Mouse (Mus musculus) olfactory bulb, adult 2 months (tissue): ENCODE results near the gene Psph. TPM values are rescaled to one million over a fixed set of nuclear protein-coding genes. Genes with fewer than 3 reads are reported as not detected.
"Not testable (repeated sequence)": the region's sequence is repeated elsewhere in the genome, so short reads cannot be mapped to it uniquely, and the experiment has no call there.

Source experiments
- H3K27ac ChIP-seq: fragments of 200-500 bp; 2 replicates; pipeline ENCODE4 v1.5.1; 2012; ENCODE audit warnings: low read depth, low read length; ENCODE audit not compliant: insufficient read depth
- H3K4me1 ChIP-seq: fragments of 200-500 bp; 2 replicates; pipeline ENCODE4 v1.6.1; 2012; ENCODE audit warnings: low read length; ENCODE audit not compliant: control insufficient read depth, insufficient read depth
- H3K4me3 ChIP-seq: fragments of 200-500 bp; 2 replicates; pipeline ENCODE4 v1.5.1; 2012; ENCODE audit warnings: mild to moderate bottlenecking, low read depth, low read length, moderate library complexity; ENCODE audit not compliant: insufficient read depth
- CTCF ChIP-seq: fragments of 200-500 bp; IDR thresholded peaks from 2 replicates; pipeline ENCODE4 v1.5.1; 2012; ENCODE audit warnings: low read depth, mild to moderate bottlenecking, low read length, moderate library complexity; ENCODE audit not compliant: insufficient read depth
- POLR2A ChIP-seq: fragments of 200-500 bp; IDR thresholded peaks from 2 replicates; pipeline ENCODE4 v1.6.1; 2012; ENCODE audit warnings: mild to moderate bottlenecking, low read depth, low read length, moderate library complexity; ENCODE audit not compliant: insufficient read depth
- WGBS: fragments of 180-500 bp; shearing (Covaris S2); methylation state at CpG from one replicate; pipeline ENCODE4 v1.1.7; 2018; 5-methylcytosine and 5-hydroxymethylcytosine counted together
- polyA plus RNA-seq: library from polyadenylated mRNA; stranded (reverse); fragments of >200 nt; gene quantifications from 2 replicates; pipeline ENCODE4 v1.2.4, GENCODE M21; 2012; ENCODE audit warnings: low replicate concordance; ENCODE audit not compliant: missing spikeins, insufficient read depth, insufficient read length

Psph gene
- polyA plus RNA-seq, 1 experiment: not detected

DNA sequence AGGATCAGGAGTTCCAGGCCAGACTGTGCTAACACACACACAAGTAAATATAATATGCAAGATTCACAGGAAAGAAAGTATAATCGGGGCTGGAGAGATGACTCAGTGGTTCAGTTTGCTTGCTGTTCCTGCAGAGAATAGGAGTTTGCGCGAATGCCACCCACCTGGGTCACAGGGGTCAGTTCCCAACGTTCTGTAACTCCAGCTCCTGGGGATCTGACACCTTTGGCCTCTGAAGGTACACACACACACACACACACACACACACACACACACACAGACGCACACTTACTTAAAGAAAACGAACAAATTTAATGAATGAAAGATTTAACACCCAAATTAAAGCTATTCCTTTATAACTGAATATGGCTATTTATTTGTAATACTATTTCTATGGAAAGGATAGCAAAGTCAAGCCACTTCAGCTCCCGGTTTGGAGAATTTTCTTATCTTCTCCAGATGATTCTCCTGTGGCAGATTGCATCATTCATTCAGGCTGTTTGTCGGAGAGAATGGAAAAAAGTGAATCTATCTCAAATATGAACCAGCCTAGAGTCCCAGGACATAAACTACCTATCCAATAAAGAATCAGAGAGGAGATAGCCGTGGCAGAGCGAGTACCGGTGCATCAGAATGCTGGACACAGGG, 8.8 kb downstream of the Psph start:
- TF ChIP-seq POLR2A (no peak), CTCF (no peak)
- 30% methylated on average over 11 of the region's 11 CpGs for WGBS
- Histone ChIP-seq H3K4me3 (peak overlapping the region; percentile 67), H3K4me1 (peaks cover 5% of the 10 kb centered on the region), H3K27ac (no peak overlapping the region)

DNA sequence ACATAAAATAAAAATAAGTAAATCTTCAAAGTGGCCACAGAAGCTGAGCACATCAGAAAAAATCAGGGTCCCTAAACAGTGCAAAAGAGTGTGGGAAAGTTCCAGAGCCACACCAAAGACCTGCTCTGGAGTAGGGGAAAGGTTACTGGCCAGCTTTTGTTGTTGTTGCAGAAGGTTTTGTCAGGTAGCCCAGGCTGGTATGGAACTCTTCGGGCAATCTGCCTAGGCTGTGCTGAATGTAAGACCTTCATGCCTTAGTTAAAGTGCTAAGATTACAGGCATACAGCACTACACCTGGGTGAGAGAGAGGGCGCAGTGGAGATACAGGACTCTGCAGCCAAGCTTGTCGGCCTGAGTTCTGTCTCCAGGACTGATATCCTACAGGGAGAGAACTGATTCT, 12.6 kb downstream of the Psph start:
- no peak for TF ChIP-seq POLR2A
- TF ChIP-seq CTCF: no peak
- Histone ChIP-seq H3K27ac (no peak overlapping the region), H3K4me3 (no peak overlapping the region), H3K4me1 (peaks cover 5% of the 10 kb centered on the region)
- WGBS: 82% methylated on average over 3 of the region's 3 CpGs

DNA sequence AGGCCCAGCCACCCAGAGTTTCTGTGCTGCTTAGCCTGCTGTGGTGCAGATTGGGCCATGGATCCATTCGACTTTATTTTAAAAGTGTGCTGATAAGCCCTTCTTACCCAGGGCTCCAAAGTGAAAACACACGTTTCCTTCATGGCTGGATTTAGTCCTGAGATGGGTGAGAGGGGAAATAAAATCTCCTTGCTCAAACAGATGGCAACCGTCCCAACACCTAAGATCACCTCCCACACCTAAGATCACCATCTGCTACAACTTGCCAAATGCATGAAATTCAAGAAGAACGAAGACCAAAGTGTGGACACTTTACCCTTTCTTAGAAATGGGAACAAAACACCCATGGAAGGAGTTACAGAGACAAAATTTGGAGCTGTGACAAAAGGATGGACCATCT, 13.9 kb downstream of the Psph start:
- not testable (repeated sequence) for H3K27ac ChIP-seq, H3K4me1 ChIP-seq, H3K4me3 ChIP-seq
- WGBS: 82% methylated on average over 4 of the region's 4 CpGs

DNA sequence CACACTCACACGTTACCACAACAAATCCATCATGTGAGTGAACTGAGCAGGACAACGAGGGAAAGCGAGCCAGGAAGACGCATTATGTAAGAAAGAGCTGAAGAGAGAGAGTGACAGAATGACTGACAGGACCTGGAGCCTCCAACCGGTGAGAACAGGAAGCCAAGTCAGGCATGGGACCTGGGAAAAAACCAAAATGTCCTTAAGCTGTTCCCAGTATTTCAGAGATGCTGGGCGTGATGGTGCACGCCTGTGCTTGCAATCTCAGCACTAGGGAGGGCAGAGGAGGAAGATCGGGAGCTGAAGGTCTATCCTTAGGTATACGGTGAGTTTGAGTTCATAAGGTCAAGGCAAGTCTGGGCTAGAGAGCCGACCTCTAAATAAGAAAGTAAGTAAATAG, 14.8 kb downstream of the Psph start:
- Histone ChIP-seq H3K4me1 (no peaks in the 10 kb centered on the region), H3K27ac (no peak overlapping the region), H3K4me3 (no peak overlapping the region)
- no peak for TF ChIP-seq CTCF
- no peak for TF ChIP-seq POLR2A
- WGBS: 82% methylated on average over 10 of the region's 10 CpGs

DNA sequence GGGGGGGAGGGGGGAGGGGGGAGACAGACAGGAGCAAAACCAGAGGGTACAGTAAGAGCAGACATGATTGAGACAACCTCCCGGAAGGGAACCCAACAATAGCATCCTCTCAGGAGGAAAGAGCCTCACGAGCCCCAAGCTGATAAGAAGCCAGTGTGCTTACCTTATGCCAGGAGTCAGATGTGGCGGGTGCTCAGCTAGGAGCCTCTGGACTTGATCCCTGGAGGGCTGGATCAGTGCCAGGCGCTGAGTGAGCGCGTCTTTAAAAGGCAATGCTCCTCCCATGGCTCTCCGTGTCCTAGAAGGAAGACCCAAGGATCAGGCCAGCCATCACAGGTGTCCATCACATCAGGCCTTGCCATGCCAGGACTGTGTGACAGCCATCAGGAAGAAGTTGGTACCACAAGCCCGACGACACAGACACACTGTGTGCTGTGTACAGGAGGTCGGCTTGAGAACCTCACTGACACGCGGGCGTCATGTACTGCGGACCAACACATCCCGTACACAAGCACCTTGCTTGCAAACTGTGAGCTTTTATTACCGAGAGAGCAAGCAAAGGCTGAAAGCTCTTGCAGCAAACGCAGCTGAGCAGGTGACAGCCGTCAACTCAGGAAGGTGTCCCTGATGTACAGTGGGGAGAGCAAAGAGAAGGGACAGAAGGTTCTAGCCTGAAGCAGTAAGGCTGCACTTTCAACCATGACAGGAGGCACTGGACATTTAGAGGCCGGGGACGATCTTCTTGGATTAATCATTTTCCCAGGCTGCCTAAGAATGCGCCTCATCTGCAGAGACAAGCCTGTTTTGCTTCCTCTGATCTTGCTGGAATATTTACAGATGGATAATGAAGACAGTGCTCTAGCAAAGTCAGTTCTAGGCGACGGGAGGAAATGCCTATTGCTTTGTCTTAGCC, 16.6 kb downstream of the Psph start:
- H3K4me1 ChIP-seq: no peaks in the 10 kb centered on the region
- WGBS: 86% methylated on average over 23 of the region's 23 CpGs
- H3K27ac ChIP-seq: no peak overlapping the region
- no peak overlapping the region for H3K4me3 ChIP-seq
- TF ChIP-seq CTCF: no peak

DNA sequence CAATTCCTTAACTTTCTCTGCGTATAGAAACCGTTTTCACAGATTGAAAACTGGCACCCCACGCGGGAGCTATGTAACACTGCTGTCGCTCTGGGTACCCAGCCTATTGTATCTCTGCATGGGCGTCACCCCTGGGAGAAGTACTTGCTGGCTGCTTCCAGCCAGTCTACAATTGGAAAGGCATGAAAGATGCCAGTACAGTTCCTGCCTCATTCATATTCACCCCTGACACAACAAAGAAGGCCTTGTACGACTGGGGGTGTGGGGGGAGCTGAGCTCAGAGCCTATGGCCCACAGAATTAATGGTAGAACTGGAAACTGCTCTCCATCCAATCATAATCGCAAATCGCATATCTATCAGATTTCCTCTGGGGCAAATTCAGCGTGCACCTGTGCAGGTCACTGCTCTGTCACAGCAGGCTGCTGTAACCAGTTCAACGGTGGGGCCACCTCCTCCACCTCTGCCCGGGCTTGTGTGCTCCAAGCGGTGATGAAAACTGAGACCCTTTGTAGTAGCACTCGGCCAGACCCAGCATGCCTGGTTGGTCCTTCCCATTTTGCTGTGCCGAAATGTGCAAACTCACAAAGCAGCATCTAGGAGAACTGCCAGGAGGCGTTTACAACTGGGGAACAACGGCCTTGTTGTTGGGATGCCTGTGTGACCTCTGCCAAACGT, 25.2 kb downstream of the Psph start:
- Histone ChIP-seq H3K4me3 (no peak overlapping the region), H3K4me1 (no peaks in the 10 kb centered on the region), H3K27ac (peak overlapping the region; percentile 39; the same call in 1 of the 2 replicates)
- no peak for TF ChIP-seq CTCF
- no peak for TF ChIP-seq POLR2A
- WGBS: 36% methylated on average over 18 of the region's 18 CpGs

DNA sequence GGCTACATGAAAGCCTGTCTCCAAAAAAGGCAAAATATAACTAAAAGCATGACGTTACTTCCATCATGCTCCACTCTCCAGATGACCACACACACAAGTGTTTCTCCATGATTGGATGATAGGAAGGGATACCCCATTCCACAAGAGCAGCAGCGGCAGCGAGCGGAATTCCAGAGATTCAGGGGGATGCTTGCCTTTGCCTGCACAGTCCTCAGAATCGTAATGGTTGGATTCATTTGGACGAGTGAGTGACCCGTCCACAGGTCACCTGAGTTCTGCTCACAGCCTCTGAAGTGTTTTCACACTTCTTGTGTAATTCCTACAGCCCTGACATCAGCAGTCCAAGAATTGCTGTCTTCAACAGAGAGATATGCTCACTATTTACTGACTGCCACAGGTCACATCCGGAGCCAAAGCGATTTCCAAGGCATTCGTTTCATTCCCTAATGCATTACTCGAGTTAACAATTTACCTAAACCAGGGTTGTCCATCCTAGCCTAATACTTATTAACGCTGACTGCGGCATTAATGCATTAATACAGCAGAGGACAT, 27.2 kb downstream of the Psph start:
- TF ChIP-seq POLR2A (no peak), CTCF (no peak)
- Histone ChIP-seq H3K4me3 (no peak overlapping the region), H3K27ac (no peak overlapping the region), H3K4me1 (no peaks in the 10 kb centered on the region)
- 93% methylated on average over 13 of the region's 13 CpGs for WGBS

DNA sequence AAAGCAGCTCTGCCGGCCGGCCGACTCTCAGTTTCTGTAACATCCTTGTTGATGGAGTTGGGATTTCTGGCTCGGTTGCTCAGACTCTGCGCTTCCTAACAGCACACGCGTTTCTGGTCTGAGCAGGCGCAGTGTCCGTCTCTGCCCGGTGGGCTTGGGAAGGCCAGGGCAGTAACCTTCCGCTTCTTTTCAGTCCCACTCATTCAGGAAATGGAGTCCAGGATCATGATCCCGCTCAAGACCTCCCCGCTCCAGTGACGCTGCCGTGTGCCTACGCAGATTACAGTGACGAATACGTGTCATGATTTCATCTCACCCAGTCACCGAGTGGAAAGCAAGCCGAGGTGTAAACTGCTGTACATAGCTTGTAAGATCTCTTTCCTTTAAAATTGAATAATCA, 30.4 kb downstream of the Psph start:
- WGBS: 94% methylated on average over 20 of the region's 20 CpGs
- TF ChIP-seq POLR2A (no peak), CTCF (no peak)
- Histone ChIP-seq H3K4me3 (no peak overlapping the region), H3K4me1 (no peaks in the 10 kb centered on the region), H3K27ac (no peak overlapping the region)

DNA sequence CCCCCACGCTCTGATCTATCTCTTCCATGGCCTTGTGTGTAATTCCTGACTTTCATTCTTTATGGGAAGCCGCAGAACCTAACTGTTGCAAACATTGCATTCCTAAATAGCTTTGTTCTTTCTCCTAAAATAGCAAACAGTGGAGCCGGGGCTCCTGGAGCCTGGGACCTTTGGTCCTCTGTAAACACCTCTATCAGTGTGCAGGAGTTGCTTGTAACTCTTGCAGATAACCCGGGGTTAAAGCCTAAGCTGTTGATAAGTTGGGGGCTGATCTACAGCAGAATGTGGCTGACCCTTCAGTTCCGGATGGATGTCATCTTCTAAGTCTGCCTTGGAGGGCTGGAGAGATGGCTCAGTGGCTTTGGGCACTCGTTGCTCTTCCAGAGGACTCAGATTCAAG, 43.2 kb downstream of the Psph start:
- H3K27ac ChIP-seq: no peak overlapping the region
- no peaks in the 10 kb centered on the region for H3K4me1 ChIP-seq
- TF ChIP-seq CTCF: no peak
- no peak for TF ChIP-seq POLR2A
- 79% methylated on average over 6 of the region's 6 CpGs for WGBS
- H3K4me3 ChIP-seq: no peak overlapping the region
